Mouse (Mus musculus): ENCODE measurements at regions not wholly inside any gene's neighbourhood (a gene's known extent, or its start where the extent isn't known, plus 50 kb on each side); places are given as distances from the start of the nearest gene placed in this dataset.
A peak's percentile ranks its signal among the peaks of the same experiment; 100 is the strongest.

DNA sequence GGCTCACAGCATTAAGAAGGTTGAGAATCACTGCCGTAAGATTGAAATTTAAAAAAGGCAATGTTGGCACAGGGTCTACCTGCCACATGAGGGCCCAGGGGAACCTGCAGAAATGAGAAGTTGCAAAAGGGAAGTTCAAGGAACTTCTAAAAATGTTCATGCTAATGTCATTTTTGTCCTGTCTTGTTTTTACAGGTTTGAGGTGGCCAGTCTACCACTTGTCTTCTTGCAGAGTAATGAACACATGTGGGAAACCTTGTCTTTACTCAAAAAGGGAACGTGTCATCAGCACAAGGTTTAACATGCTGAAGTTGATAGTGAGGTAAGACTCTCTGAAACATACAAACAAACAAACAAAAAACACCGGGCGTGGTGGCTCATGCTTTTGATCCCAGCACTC, 71.4 kb upstream of the Nanos1 start:
- no peak for ATAC-seq

DNA sequence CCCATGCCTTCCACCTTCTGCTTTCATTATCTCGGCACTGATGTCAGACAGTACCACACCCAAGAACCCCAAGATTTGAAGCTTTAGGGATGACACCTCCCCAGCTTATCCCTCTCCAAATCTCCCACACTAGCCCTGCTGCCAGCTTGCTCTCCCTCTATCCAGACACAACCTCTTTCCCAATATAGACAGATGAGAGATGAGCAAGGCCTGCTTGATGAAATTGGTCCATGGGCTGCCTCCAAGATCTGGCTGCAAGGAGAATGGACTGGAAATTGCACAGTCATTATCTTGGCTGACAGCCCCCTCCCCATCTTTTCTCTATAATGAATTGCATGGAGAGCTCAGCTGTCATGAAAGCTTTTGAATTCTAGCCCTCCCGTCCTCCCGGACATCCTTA, 73.5 kb upstream of the Nanos1 start:
- no peak for ATAC-seq

DNA sequence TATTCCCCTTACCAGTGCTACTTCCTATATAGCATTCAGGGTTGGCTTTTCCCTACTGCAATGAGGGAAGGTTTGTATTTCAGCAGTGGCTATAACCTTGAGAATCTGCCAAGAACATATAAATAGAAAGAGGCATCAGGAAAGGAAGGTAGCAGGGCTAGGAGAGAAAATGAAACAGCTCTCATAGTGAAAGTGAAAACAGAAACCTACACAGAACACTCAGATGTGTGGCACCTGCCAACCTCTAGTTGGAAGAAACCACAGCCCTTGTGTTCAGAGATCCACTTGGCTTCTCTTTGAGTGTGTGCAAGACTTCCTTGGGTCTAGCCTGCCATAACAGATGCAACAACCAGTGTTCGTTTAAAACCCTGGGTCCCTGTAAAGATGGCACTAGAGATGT, 74.3 kb upstream of the Nanos1 start:
- peak; percentile 99 for ATAC-seq

DNA sequence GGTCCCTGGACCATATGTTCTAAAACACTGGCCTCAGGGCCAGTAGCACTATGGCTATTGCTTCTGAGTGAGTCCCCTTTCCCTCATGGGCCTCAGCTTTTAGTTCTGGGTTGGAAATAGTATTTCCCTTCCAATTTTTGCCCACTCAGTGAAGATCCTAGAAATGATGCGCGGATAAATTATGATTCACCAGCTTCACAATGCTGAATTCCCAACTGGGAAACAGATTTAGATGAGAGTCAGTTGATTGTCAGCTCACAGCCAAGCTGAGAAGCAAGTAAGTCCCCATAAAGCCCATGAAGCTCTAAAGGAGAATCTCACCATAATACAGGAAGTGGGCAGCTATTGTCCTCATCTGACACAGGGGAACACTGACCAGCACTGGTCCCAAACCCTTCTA, 77.6 kb upstream of the Nanos1 start:
- ATAC-seq = no peak

DNA sequence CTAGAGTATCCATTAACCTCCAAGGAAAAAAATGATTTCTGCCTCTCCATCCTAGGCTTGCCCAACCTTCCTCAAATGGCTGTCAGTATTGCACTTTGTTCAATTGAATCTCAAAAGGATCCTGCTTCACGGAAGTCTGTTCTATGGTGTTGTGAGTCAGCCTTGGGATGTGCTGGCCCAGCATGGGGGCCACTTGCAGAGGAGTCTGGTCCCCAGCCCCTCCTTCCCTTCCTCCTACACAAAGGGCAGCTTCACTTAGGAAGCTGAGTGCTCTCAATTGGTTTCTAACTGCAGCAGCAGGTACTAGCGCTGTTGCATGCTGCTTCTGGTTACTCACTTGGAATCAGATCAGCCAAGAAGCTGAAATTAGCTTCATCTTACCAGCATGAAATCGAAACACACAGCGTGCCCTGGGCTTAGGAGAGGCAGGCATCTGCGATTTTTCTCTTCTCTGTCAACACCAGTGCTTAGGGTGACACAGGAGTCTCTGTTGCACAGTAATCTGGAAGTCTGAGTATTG, 80.8 kb upstream of the Nanos1 start:
- ATAC-seq = no peak

DNA sequence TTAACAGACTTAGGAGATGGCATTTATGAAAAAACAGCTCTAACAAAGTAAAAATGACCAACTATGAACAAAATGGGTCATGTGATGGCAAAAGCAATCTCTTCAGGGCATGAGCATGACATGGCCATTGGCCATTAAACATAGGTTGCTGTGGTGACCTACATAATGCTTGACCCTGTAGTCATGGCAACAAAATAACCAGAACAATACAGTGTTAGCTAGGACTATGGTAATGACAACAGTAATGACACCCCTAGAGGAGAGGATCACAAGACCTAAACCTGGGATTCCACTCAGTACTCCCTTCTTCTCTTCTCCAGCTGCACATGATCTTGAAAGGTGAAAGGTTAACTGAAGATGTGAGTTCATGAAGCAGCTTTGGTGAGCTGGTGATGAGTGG, 85.0 kb upstream of the Nanos1 start:
- ATAC-seq = no peak

DNA sequence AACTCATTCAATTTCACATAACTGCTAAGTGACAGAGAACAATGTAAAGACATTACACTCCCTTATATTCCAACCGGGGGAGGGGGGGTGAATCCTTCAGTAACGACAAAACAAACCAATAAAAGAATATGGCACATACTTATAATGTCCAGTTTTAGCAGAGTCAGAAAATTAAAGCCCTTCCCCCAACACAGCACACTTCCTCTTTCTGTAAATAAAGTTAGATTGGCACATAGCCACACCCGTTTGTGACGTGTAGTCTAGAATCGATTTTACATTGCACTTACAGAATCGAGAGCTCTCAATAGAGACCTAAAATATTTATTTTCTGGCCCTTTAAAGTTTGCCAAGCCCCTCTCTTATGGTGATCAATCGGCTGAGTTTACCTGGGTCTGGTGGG, 85.0 kb upstream of the Cacul1 start:
- ATAC-seq = no peak

DNA sequence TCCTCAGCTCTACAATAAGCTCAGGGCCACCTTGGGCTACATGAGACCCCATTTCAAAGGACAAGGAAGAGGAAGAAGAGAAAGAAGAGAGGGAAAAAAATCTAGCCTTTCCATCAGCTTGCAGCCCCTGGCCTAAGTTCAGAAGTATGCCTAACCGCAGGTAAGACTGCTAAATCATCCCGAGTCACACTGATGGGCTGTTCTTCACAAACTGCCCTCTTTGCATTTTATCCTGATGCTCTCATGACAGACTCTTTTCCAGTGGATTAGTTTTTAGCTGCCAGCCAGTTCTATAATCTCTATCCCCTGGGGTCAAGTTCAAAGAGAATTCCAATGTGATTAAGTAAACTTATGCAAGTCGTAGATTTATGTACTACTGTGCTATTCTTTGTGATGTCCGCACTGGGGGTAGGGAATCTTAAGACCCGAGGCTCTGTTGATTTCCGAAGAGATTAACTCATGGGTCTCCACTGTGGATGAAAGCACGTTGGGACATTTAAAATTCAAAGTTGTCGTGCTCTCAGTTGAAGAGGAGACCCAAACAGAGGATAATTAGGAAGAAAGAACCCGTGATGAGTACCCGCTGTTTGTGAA, 70.4 kb upstream of the Cacul1 start:
- ATAC-seq = no peak

DNA sequence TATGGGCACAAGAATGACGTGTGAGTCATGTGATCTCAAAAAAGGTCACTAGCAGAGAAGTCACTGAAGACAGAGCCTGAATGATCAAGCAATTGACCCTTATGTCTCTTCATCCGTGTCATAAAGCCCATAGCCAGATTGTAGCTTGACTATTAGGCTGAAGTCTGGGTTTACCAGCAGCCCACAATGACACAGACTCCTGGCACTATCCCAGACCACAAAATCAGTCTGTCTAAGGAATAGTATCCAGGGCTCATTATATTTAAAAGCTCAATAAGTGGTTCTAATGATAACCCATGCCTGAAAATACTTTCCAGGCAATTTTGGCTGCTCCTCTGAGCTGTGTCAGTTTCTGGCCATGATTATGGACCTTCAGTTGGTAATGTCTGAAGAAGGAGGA, 59.2 kb upstream of the Cacul1 start:
- no peak for ATAC-seq
